Mouse (Mus musculus): ENCODE measurements around the gene Crlf2. TPM values are rescaled to one million over a fixed set of nuclear protein-coding genes. Genes with fewer than 3 reads are reported as not detected.

Crlf2 gene
- total RNA-seq (2021), result 1 to 10 TPM; 2.5 to 3.0 TPM
- long read RNA-seq, experiment 1, partial matches to known transcripts, result 0 of 1 reads
- long read RNA-seq, experiment 1, other reads (novel, unspliced or antisense), result 0 of 1 reads
- long read RNA-seq, experiment 2, partial matches to known transcripts, result 2 of 5 reads
- long read RNA-seq, experiment 2, other reads (novel, unspliced or antisense), result 0 of 5 reads

DNA sequence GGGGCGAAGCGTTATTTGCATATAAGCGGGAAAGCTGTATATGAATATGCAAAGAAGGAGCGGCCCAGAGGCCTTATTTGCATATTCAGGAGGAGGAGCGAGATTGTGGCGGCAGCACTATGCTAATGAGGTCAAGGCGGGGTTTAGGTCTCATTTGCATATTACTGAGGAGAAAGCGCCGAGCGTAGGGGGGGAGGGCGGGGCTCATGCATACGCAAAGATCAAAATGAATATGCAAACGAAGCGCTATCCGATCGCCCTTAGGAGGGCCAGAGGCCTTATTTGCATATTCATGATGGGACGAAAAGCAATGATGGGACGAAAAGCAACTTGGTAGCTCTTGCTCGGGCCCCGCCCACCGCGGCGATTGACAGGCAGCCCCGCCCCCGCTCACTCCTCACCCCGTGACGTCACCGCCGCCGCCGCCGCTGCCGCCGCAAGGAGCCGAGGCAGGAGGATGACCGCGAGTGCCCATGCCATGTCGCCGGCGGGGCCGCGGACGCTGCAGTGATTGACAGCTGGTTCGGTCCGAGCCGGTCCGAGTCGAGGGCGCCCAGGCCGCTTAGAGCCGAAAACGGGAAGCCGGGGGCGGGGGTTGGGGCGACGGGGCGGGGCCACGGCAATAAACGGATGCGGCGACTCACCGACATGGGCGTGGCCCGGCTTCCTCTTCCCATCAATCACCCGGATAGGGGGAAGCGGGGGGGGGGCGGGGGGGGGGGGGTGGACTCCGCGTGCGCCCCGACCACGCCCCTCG is at the start of gene Crlf2:
TSS of gene Crlf2 (minus strand) at position 590 of the 757 bp plus-strand sequence.
- intact Hi-C loops (cut with DNase I), result loop anchor here (10.0 kb wide), 2 partner anchors 196 to 366 kb away; partner anchors contain the start of genes 4930522L14Rik and Gm15446
- DNase-seq, result peak; percentile 71 to 81

GRCm38 (mm10) chr5:109602585-109602984 is 43.8 kb upstream of the Crlf2 start:
- no peak for DNase-seq
- intact Hi-C loops (cut with DNase I), result no loop called here

- intact Hi-C loops (cut with DNase I), result no loop called here
- DNase-seq, result no peak
Measured at GRCm38 (mm10) chr5:109601080-109601479, 42.3 kb upstream of the Crlf2 start.

DNA sequence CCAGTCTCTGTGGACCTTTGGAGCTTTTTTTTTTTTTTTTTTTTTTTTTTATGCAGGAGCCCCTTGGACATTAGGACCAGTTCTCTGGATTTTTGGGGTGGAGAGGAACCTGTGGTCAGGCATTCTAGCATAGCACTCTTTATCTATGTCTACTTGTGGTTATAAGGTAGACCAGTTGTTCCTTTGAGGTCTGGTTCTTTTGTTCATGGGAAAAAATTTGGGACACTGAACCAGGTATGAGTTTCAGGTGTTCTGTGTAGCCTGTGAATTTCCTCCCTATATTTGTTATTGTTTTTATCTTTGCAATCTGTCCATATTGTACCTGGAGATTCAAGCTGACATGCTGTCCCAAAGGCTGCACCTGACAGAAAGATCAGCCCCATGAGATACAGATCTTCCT is 40.1 kb upstream of the Crlf2 start:
- intact Hi-C loops (cut with DNase I), result no loop called here
- DNase-seq, result no peak

DNA sequence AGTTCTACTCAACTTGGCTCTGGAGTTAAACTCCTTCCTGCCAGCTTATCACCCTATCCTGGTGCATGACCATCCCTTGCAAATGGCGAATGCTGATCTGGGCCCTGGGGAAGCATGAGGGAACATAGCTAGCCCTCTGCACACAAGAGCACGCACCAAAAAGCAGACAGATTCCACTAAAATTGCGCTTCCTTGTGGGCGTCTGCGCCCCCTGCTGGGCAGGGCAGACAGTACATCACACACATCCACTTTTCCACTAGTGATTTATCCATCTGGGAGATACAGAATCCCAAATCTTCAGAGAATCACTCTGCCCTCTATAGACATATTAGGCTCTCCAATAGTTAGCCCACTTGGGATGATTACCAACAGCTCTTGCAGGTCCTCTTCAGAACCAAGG is 37.9 kb upstream of the Crlf2 start:
- intact Hi-C loops (cut with DNase I), result no loop called here
- DNase-seq, result no peak

- no peak for DNase-seq
- intact Hi-C loops (cut with DNase I), result no loop called here
Measured at GRCm38 (mm10) chr5:109562829-109563228, 4.0 kb upstream of the Crlf2 start.

- intact Hi-C loops (cut with DNase I), result loop anchor here (10.0 kb wide), 2 partner anchors 196 to 366 kb away; partner anchors contain the start of genes 4930522L14Rik and Gm15446
- DNase-seq, result no peak
Measured at GRCm38 (mm10) chr5:109559191-109559590, 398 bp upstream of the Crlf2 start.

- no peak for DNase-seq
- intact Hi-C loops (cut with DNase I), result loop anchor here (10.0 kb wide), 2 partner anchors 197 to 367 kb away; partner anchors contain the start of genes 4930522L14Rik and Gm15446
Measured at GRCm38 (mm10) chr5:109558123-109558403, 730 bp downstream of the Crlf2 start.

DNA sequence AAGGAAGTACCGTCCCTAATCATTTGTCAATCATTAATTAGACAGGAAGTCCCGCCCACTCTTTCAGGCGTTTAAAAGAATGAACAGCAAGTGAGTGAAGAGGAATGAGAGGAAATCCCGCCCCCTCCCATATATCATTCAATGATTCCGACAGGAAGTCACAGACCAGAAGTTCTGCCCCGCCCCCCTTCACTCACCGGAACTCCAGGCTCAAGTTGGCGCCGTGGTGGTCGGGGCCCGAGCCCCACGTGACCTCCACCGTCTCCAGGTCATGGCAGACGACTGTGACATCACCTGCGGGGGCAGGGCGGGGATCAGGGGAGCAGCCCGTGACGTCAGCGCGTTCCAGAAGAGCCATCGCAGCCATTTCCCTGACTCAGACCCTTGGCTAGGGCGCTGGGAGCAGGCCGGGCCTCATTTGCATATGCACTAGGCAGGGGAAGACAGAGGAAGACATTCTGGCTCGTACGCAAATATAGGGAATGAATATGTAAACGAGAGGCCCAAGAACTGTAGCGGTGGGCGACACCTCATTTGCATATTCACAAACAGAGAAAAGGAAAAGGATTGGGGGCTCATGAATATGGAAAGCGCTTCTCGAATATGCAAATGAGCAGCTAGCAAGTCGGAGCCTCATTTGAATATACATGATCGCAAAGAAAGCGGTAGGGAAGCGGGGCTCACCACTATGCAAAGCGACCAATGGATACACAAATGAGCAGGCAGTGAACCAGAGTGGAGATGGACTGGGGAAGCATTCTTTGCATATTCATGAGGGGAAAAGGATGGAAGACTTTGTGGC is 1.3 kb downstream of the Crlf2 start:
- intact Hi-C loops (cut with DNase I), result loop anchor here (10.0 kb wide), 2 partner anchors 197 to 367 kb away; partner anchors contain the start of genes 4930522L14Rik and Gm15446
- DNase-seq, result peak; percentile 86 to 87

DNA sequence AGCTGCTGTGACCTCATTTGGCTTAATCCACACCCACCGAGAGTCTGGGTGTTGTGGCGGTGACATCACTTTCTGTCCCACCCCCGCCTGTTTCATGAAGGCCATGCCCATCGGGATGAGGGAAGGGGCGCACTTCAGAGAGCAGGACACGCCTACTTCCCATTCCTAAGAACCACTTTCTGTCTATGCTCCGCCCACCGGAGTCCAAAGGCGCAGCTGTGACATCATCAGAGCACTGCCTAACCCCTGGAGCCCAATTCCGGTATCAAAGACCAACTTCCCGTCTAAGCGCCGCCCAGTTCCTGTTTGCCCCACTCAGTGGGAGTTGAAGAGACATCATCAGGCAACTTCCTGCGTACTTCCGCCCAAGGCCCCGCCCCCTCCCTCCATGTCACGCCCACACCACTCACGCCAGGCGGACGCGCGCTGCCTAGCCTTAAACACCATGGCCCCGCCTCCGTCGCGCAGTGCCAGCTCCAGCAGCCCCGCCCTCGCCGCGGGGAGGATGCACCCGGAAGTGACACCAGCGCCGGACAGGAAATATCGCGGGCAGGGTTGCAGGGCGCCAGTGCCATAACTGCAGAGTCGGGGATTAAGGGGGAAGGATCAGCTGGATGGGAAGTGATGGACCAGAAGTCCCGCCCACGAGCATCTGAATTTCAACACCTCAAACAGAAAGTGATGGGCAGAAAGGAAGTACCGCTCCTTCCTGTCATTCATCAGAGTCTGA is 2.0 kb downstream of the Crlf2 start:
- peak; percentile 77 to 81 for DNase-seq
- intact Hi-C loops (cut with DNase I), result loop anchor here (10.0 kb wide), 2 partner anchors 198 to 368 kb away; partner anchors contain the start of genes 4930522L14Rik and Gm15446

- intact Hi-C loops (cut with DNase I), result loop anchor here (10.0 kb wide), 2 partner anchors 199 to 369 kb away; partner anchors contain the start of genes 4930522L14Rik and Gm15446
- DNase-seq, result peak in 1 of 2 experiments; percentile 4
Measured at GRCm38 (mm10) chr5:109555676-109556571, 2.9 kb downstream of the Crlf2 start.

- intact Hi-C loops (cut with DNase I), result loop anchor here (10.0 kb wide), 2 partner anchors 200 to 370 kb away; partner anchors contain the start of genes 4930522L14Rik and Gm15446
- DNase-seq, result no peak
Measured at GRCm38 (mm10) chr5:109555236-109555675, 3.5 kb downstream of the Crlf2 start.

DNA sequence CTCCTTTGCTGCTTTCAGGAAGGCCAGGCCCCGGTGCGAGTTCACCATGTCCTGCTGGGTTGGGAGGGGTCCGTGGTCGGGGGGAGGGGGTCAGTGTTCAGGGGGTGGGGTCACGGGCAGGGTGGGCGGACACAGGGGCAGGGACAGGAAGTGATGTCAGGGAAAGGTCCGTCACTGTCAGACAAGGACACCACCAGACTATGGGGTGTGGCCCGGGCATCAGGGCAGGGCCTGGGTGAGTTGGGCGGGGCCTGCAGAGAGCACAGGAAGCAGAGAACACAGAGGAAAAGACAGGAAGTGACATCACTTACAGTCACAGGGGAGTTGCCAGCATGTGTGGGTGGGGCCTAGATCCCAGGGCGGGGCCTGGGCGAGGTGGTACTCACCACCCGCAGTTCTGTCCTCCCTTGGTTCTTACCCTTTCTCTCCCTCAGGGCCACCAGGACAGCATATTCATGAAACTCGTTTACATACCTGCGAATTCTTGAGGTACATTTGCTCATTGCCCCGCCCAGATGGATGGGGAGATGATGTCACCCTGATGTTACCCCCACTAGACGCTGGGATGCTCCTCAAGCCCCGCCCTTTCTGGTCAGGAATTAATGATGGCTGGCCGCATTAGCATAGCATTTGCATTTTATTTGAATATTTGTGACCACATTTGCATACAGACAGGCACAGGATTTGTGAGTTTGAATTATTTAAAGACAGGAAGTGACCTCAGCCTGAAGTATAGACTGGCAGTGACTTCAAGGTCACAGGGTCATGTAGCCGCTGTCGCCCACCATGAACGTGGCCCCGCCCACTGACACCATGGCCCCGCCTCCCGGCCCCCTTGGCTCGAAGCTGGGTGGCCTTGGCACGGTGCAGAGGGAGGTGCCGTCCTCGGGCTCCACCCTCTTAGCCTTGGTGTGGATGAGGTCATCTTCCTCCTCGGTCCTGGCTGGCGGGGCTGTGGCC is 4.4 kb downstream of the Crlf2 start:
- intact Hi-C loops (cut with DNase I), result loop anchor here (10.0 kb wide), 2 partner anchors 200 to 370 kb away; partner anchors contain the start of genes 4930522L14Rik and Gm15446
- DNase-seq, result no peak

DNA sequence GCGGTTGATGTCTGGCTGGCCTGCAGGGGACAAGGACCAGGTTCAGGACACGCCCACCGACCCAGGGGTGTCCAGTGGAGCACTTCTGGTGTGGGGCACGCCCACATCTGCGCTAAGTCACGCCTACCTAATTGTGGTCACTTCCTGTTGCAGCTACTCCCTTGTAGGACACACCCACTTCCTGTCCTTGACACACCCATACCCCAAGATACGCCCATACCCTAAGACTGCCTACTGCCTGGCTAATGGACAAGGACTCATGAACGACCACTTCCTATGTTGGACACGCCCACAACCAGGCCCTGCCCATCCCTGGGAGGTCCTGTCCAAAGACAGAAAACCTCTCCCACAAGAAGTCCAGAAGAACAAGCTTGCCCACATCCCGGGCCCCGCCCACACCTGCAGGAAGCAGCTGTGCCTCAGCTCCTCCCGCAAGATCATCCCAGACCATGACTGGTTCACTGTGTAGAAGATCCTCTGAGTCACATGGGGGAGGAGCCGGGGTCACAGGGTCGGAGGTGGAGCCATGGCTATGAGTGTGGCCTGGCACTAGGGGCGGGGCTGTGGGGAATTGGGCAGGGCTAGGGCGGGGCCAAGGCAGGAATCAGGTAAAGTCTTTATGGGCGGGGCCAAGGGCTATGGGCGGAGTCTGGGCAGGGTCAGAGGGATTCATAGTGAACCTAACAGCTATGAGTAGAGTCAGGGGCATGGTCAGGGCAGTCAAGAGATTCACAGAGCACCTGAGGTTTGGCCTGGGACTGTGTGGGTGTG is 5.4 kb downstream of the Crlf2 start:
- no peak for DNase-seq
- intact Hi-C loops (cut with DNase I), result loop anchor here (10.0 kb wide), 2 partner anchors 201 to 371 kb away; partner anchors contain the start of genes 4930522L14Rik and Gm15446

GRCm38 (mm10) chr5:109552541-109552940 is 6.3 kb downstream of the Crlf2 start:
- DNase-seq, result no peak
- intact Hi-C loops (cut with DNase I), result loop anchor here (10.0 kb wide), 2 partner anchors 202 to 372 kb away; partner anchors contain the start of genes 4930522L14Rik and Gm15446

DNA sequence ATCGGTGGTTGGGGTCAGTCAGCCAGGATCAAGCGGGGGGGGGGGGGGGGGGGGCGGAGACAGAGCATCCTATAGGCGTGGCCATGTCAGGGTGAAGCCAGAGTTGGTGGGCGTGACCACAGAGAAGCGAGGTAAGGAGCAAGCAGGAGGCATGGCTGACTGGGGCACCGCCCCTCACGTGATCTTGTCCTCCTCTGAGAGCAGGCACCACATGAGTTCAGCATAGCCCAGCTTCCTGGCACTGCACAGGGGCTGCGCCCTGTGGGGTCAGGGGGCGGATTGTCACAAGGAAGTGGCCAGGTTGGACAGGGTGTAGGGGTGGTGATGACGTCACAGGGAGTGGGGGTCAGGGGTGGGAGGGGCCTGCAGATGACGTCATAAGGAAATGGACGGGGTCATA is 6.7 kb downstream of the Crlf2 start:
- intact Hi-C loops (cut with DNase I), result loop anchor here (10.0 kb wide), 2 partner anchors 203 to 373 kb away; partner anchors contain the start of genes 4930522L14Rik and Gm15446
- no peak for DNase-seq
